Mouse (Mus musculus) heart, adult 9 months (tissue): ENCODE data around the gene Hs3st1.
"Not testable (repeated sequence)": the region's sequence is repeated elsewhere in the genome, so short reads cannot be mapped to it uniquely, and the experiment has no call there.

Experiments
- DNase-seq, 2 experiments: peaks; one replicate each; pipeline ENCODE4 v3.0.0; 2022; ENCODE audit warnings: low spot score in 2 of 2

Hs3st1 gene

DNA sequence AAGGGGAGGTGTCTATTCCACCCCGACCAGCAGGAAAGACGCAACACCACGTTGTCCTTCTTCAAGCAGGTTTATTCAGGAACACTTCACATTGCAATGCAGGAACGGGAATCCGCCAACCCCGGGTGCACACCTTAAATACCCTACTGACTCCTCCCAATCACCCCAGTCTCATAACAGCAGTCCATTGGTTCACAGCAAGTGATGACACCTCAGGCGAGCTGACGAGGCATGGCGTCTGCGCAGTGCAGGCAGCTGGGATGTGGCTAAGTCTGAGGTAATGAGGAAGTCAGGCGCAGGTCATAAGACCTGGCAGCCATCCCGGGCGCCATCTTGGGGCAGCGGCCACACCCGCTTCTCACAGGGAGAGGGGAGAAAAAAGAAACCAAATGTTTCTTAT, at the start of gene Hs3st1:
Gene Hs3st1 (minus strand): TSS at position 101 of the 400 bp plus-strand sequence.
- not testable (repeated sequence) for DNase-seq

DNA sequence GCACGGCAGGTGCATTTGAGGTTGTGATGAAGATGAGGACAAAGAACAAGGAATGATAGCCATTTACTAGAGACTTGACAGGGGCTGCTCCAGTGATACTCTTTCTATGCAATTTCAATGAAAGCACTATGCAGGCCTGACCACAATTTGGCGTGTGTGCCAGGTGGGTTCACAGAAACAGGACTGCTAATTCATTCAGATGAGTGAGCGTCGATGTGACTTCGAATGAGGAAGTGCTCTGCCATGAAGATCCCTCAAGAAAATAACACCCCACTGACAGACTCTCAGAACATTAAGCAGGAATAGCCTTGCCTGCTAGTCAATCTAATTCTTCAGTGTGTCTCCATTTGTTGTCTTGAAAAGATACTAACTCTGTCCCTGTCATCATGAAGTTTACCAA, 49.4 kb upstream of the Hs3st1 start:
- DNase-seq = no peak

DNA sequence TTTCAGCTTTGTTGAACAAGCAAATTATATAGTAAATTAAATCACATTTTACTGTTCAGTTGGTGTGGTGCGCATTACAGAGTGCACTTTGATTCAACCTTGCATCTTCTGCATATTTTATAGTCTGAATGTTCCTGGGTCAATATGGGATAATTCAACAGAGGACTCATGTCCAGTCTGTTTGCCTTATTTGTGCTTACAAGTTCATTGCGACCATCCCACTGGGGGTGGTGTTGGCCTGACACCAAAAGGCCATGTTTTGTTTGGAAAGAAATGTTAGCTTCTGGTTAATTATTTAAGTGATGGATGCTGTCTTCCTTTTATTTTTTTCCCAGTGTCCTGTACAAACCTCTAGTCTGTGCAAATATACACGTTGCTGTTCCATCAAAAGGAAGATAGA, 48.7 kb upstream of the Hs3st1 start:
- no peak for DNase-seq

DNA sequence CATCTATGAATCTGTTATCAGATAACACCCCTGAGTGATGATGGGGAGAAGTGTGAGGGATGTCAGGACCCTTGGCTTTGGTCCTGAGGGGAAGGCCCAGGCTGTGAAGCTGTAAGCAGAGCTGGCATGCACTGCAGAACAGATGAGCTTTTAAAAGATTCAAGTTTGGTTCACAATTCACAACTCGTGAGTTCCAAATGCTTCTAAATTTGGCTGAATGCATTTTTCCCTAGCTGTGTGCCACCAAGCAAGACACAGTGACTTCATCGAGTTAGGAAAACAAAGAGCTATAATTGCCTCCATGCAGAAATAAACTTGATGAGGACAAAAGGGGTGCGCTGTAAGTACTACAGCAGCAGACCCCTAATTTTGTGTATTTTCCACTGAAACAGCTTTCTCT, 48.2 kb upstream of the Hs3st1 start:
- no peak for DNase-seq

DNA sequence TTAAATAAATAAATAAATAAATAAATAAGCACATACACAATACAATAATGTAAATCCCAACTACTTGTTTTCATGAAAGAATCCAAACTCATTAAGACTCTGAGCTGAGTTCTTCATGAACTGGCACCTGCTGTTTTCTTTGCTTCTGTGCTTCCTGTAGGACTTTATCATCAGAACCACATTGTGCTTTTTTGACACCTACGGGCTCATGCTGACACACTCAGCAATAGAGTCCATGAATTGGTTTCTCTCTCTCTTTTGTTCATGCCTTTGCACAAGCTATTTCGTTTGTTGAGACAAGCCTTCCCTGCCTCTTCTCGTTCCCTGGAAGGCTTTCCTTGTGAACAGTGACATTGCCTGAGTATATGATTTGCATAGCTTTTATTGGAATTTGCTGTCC, 46.8 kb upstream of the Hs3st1 start:
- DNase-seq = no peak

DNA sequence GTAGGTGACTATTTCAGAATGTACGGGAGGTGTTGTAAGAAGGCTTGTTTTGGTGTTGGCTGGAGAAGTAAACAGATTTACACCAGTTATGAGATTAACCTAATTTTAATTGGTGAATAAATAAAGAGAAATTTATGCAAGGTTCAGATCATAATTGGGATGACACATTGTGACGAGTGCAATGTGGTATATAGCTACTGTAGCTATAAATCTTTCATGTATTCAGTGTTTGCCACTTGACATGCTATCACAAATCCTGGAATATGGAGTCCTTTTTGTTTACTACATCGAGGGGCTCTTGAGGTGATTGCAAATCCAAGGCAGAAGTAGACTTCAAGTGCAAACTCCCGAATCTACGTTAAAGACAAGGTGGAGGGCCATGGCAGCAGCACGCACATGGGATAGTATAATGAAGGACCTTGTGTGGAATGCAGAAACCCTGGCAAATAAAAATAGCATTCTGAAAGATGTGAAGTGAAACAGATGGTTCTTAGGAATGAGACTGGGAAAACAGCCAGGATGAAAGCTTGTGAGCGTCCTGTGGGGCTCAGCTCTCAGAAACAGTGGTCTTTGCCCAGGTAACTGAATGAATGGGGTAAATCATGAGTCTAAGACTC, 21.9 kb upstream of the Hs3st1 start:
- DNase-seq = peak in 1 of 2 experiments; percentile 1

DNA sequence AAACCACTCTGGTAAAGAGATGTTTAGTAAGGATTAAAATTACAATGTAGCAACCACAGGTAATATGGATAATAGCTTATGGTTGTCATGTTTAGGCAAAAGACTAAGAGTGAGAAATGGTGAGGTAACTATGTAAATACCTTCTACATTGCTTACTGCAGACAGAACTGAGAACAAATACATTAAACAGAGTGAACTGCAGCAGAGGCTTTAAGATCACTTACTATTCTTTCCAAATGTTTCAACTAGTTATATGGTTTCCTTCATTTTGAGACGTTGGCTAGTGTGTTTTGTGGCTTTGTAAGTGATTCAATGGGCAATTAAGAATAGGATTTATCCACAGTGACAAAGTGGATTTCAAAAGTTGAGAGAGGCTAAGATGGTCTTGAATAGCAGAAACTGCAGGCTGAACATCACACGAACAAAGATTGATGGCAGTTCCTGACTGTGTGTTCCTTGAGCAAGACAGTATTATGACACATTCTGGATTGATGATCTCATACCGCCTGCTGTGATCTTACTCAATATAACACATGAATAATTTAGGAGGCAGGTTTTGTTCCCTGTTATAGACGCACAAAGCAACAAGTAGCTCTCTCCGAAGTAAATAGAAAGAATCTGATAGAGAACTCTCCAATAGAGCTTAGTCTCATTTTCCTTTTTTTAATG, 16.5 kb upstream of the Hs3st1 start:
- no peak for DNase-seq

DNA sequence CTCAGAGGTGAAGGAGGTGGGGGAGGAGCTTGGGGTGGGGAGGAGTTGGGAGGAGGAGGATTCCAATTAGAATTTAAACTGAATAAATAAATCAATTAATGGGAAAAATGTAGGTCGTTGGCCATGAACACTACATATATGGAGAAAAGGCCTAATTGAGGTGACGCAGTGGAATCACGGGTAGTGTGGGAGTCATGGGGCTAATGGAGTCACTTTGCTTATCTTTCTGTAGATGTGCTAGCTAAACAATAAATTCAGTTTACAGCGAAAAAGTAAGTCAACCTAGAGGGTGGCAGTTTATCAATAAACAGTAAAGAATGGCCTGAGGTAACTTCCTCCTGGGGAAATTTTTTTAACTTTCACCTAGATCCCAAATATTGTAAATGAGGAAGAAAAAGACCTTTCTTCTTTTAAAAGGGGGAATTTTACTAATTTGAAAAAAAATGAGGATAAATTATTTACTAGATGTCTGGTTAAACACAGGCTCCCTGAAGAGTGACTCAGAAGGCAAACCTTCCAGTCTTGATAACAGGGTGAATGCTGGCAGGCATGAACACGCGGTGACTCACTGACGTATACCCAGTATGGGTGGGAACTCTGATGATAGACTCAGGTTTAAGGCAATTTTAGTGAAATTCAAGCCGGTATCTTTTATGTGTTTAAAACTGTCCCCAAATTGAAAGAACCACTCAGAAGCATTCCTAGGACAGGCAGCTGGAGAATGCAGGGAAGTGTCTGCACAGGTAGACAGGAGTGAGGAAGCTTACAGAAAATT, 6.6 kb upstream of the Hs3st1 start:
- peak in 1 of 2 experiments; percentile 5 for DNase-seq

DNA sequence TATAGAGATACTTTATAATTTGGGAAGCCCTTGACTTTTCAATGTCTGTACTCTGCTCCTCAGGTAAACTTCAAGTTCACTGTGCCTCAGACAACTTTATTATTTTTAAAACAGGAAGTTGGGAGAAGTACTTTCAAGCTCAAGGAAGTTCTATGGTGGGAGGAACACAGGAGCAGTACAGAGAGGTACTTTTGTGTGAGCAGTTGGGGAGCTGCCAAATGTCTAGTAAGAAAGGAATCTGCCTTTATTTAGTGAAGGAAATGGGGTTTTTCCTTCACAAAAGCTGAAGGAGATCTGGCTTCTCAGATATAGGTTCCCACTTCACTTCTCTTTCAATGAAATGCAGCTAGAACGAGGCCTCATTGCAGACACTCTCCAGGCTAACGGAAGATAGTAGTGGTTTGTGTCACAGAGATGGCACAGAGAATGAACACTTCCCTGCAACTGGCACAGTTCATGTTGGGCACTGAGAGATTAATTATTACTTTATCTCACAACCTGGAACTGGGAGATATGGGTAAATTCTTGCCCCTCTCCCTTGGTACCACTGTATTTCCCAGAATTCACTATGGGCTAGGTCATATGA, 3.7 kb upstream of the Hs3st1 start:
- DNase-seq = peak in 1 of 2 experiments; percentile 12

DNA sequence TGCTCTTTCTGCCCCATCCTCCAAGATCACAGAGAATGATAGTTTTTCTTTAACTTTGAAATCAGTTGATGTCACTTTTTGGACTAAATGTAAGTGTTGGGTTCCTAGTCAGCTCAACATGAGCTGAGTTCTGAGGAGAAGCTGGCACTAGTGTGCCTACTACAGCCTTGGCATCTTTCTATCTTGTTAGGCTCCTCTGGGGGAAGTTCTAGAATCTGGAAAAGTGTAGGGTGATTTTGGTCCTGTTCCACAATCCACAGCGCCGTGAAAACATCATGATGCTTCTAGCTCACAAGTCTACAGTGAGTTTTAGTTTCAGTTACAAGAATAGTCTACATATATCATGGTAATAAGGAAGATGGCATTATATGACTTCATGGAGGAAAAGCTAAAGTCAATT, 18.4 kb downstream of the Hs3st1 start:
- DNase-seq = no peak

DNA sequence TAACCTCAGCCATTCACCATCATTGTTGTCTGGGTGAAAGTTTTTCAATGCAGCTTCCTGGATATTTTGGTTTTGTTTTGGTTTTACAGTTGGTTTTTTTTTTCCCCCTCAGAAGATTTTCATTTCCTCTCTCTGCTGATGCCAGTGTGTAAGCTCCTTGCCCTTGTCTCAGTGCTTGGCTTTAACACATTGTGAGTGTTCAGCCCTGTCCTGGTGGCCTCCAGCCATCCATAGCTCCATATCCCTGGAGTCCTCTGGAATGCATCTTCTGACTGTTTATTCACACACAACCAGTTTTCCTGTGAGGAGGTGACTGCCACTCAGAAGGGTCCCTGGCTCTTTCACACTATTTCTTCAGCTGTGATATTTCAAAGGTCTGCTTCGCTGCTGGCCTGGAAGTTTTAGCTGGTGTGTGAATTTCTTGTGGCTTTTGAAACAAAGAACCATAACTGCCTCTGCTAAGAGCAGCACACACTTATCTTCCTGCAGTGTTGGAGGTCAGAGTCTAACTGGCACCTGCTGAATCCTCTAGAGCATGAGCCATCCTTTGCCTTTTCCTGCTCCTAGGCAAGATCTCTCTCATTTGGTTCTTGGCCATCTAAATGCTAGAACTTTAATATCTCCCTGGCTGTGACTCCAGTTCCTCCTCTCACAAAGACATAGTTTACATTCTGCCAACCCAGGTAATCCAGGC, 21.4 kb downstream of the Hs3st1 start:
- DNase-seq = no peak

DNA sequence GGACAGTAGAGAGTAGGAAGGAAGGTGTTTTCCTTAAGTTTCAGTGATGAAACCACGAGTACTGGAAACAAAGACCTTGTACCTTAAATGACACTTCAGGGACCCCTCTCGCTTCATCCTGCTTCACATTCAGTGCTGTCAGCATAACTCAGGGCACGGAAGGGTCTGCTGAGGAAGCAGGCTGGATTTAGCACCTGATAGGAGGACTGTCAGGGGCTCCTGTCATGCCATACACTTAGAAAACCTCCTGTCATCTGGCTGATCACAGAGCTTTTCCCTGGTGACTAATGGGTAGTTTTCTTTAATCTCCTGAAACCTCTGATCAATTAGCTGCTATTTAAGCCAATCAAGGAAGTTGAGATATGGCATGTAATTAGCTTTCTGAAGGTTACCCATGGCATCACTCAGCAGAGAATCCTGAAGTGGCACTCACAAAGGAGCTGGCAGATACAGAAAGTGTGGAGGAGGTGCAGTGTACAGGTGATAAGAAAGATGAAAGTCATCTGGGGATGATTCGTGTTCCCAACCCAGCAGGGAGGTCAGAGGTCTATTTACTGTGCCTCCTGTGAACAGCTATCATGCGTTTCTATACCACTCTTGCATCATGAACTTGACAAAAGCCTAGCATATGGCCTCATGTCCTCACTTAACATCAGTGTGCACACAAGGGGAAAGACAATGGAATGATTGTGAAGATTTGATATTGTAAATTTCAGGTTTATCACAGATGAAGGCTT, 22.1 kb downstream of the Hs3st1 start:
- no peak for DNase-seq

DNA sequence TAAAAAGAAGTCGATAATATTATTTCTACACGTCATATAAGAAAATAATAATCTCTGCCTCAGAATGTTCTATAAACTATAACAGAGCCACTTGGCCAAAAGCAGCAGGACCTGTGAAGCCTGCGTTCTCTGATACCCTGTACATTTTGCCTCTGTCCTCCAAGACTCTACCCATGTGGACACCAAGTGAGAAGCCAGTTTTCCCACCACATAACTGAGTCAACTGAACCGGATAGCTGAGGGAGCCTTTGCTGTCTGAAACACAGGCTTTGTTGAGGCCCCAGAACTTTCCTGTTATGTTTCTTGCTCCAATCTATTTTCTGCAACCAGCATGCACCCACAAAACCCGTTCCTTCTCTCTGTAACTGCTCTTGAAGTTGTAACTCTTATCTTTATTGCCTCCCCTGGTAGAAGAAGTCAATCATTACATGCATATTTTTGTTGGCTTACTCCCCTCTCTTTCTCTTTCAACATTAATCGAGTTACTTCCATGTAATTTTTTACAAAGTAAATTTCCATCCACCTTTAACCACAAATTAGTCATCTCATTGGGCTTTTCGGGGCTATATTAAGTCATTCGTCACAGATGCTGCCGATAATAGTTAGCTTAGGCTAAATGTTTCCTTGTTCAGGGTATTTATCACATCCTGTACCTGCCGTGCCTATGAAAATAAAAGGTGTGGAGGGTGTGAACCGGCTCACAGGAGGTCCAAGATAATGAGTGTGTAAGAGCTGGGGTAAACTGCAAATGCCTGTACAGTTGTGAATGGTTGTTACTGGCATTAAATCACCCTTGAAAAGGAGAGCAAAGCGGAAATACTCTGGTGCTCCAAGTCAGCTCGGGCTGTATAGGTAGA, 39.4 kb downstream of the Hs3st1 start:
- DNase-seq = no peak

DNA sequence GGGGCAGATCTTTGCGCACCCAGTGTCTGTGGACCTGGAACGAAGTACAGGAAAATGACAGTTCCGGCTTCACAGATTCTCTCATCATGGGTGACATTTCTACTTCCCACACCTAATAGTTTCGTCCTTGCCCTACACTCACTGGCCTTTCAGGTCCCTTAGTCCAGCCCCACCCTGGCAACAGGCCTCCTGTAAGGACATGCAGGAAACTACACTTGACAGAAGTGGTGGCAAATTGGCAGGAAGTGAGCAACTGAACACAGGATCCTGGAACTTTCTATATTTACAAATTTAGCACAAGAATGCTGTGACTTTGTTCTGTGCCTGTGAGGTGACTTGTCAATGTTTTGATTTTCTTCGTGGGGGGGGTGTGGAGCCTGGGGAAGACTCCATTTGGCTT, 40.1 kb downstream of the Hs3st1 start:
- peak in 1 of 2 experiments; percentile 2 for DNase-seq

DNA sequence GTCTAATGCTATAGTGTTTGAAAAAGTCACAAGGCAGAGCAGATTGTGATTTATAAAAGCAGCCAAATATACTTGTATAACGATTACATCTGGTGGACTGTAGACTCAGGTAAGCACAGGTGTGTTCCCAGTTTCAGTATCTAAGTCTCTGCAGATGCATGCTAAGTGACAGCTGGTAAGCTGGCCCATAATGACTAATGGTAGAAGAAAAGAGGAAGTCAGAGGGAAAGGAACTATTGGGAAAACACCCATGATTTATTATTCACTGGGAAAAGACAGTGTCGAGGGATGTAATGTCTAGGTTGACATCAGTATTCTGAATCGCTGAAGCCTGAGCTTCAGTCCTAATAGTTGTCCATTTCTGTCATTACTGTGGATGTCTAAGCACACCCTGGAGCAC, 49.7 kb downstream of the Hs3st1 start:
- no peak for DNase-seq

DNA sequence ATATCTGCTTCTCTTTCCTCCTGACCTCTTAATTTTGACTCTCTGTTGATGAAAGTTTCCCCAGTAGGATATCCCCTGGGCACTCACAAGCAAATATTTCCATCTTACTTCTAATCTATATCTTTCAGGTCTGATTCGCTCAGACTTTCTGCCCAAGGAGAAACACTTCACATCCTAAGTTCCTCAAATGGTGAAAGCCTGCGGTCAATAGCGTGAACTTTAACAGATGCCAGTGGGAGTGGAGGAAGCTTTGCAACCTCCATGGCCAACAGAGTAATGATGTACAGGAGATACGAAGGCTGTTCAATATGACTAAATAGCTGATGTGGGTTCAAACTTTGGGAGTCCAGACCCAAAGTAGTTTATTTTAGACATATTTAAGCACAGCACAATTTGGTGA, 94.4 kb downstream of the Hs3st1 start:
- DNase-seq = no peak

DNA sequence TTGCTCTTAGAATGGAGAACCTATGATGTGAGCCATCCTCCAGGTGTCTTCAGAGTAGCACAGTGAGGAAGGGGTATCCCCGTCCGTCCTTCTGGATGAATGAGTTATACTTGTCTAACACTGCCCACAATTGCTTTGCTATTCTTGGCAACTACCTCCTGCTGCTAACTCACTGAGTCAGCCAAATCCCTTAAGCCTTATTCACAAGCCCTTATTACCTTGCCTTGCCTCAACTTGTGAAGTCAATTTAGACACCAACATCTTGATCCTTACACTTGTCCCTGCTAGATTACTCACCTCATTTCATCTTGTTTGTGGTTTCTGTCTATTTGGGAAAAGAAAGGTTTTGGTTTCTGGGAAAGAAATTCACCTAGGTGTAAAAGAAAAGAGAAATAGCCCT, 95.9 kb downstream of the Hs3st1 start:
- no peak for DNase-seq

DNA sequence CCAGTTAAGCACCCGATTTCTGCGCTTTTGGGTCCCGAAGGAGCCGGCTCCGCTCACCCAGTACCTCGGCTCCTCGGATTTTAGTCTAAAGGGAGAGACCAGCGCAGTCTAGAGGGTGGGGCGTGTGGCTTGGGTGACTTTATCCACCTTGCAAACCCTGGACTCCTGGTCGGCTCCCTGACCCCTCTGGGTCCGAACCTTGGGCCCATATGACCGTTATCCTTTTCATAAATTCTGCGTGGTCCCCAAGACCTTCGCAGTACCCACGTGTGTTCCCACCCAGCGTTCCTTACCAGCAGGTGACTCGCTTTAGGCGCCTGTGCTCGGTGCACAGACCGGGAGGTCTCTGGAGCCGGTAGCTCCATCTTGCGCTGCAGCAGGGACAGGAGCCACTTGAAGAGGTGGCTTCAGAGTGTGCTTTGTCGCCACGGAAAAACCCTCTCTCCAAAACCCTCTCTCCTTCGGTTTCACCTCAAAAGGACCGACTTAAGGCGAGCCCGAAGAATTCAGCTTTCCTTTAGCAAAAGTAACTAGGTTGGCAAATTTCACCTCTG, 110.4 kb downstream of the Hs3st1 start:
- DNase-seq = no peak

DNA sequence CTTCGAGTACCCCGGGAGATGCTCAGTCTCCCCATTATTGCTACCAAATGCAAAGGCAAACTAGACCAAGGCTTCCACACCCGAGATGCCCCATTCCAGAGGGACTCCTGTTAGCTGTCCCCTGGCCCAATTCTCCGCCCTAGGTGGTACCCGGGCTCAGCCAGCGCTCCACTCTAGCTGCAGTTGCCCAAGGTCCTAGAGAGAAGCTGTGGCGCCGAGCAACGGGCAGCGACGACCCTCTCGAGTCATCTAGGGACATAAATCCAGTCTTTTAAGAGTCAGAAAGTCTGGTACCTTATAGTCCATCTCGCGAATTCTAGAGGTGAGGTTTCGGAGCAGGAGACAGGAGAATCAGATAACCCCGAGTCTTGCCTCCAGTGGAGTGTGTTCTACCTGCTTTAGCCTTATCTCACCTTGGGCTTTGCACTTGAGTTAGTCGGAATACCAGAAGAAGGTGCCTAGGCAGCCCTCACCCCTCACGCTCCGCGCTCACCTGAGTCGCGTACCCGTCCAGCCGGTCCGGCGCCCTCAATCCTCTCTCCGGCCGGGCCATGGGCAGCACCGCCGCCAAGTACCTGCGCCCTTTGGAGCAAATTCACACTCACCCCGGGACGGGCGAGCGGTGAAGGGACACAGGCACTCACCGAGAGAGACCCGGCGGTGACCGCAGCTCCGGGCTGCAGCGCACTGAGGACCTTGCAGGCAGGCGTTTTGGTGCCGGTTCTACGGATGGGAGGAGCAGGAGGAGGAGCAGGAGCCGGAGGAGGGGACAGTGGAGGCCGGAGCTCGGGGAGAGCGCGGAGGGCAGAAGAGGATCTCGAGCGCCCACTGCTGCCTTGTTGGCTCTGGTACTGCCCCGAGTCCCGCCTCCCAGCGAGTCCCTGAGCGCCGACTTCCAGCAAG, 111.1 kb downstream of the Hs3st1 start:
- peak; percentile 89 to 90 for DNase-seq
